Mouse (Mus musculus) CD4-positive, CD25-positive, alpha-beta regulatory T cell, adult 2 months (primary cell): ENCODE measurements at regions not wholly inside any gene's neighbourhood (a gene's known extent, or its start where the extent isn't known, plus 50 kb on each side); places are given as distances from the start of the nearest gene placed in this dataset.

ENCODE experiments used
- DNase-seq: peaks from one replicate; pipeline ENCODE4 v3.0.0-alpha.2; 2012; ENCODE audit warnings: low read depth, low spot score

DNA sequence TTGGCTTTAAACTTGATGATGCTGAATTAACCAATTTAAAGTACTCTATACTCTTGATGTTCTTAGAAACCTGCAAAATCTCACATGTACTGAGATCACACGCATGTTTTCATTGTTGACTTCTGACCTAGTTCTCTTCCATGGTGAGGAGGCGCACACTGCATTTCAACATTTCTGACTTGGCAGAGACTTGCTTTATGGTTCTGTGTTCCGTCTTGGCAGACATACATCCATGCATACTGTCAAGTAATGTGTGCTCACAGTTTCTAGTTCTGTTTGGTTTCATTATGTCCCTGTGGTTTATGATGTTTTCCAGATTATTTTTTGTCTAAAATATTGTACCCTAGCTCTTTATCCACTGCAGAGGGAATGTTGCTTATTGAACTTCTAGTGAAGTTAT, 198.5 kb downstream of the Gm11077 start:
- DNase-seq = no peak

DNA sequence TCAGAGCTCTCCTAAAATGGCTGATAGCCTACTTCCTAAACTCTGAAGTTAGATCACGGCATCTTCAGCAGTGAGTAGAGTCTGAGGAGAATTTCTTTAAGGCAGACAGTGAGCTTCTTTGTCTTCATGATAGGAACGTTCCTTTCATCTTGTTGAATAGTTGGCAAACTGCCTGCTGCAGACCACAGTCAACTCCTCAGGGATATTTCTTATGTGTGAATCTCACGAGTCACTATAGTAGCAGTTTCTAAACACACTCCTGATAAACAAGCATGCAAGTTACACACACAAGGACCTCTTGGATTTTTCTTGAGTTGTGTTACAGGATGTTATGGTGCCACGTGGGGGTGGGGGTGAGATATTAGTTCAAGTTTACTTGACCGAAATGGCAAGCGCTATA, 205.2 kb downstream of the Gm11077 start:
- no peak for DNase-seq

DNA sequence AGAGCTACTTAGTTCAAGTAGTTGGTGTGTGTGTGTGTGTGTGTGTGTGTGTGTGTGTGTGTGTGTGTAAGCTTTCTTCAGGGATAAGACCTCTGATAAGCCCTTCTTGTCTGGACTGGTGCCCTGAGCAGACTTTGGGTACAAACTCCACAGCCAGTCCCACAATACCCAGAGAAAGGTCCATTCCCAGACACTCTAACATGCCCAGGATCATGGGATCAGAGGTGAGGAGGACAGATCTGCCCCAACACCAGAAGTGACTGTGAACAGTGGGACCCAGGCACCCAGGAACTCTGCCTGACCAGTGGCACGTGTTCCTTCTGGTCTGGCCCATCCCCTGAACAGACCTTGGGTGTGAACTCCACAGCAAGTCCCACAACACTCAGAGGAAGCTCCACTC, 208.9 kb downstream of the Gm11077 start:
- DNase-seq = no peak

DNA sequence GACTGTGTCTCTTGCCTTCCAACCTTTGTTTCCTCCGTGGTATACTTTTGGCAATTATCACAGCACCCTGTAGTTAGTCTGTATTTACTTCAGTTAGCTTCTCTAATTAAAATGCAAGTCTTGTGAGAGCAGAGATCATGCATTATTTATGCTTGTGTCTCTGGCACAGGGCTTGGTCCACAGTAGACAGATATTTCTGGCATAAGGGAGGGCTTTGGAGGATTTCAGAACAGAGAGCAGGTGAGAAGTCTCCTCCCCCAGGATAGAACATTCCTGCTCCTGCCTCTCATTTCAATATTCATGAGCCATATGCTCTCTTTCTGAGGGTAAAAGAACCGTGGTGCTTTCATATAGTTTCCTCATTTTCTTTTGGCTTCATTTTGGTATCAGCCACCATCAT, 217.6 kb downstream of the Gm11077 start:
- no peak for DNase-seq

DNA sequence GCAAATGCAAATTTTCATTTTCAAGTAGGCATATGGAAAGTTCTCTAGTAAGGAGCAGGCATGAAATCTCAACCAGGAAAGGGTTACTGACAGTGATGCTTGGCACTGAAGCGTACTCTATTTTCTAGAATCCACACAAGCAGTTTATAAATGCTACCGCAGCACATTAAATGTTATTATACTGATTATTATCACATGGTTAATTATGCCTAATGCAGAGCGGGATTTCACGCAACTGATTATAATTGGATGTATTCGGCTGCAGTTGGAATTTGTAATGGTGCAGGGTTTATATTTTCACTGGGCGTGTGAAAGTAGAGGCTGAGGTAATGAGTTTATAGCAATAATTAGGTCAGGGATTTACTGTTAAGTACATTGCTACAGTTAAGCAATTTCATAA, 221.4 kb downstream of the Gm11077 start:
- DNase-seq = no peak

DNA sequence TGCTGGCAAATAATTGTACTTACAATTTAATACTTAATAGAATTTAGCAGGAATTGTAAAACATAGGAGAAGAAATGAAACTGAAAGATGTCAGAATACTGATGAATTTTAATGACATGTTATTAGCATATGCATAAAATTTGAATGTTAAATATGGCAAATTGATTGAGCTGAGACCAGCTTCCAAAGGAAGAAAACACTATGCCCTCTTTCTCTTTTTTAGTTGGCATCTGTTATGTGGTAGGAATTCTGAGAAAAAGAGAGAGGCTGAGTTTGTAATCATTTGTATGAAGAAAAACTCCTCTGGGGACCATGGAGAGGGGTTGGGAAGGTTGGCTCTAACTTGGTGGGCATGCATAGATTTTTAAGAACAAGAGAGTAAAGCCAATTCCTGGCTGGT, 224.2 kb downstream of the Gm11077 start:
- DNase-seq = no peak

DNA sequence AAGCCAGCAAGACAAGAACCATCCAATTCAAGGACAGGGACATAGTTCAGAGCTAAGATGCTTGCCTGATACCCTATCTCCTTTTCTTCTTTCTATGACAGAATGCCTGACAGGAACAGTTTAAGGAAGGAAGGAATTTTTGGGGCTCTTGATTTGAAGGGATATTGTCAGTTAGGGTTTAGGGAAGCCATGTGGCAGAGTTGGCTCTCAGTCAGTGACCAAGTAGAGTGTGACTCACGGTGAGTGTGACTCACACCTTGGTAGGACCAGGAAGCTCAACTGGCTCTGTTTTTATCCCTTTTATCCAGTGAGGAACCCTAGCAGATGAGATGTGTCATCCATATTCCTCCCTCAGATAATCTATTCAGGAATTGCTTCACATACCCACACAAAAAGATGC, 224.6 kb downstream of the Gm11077 start:
- DNase-seq = no peak

DNA sequence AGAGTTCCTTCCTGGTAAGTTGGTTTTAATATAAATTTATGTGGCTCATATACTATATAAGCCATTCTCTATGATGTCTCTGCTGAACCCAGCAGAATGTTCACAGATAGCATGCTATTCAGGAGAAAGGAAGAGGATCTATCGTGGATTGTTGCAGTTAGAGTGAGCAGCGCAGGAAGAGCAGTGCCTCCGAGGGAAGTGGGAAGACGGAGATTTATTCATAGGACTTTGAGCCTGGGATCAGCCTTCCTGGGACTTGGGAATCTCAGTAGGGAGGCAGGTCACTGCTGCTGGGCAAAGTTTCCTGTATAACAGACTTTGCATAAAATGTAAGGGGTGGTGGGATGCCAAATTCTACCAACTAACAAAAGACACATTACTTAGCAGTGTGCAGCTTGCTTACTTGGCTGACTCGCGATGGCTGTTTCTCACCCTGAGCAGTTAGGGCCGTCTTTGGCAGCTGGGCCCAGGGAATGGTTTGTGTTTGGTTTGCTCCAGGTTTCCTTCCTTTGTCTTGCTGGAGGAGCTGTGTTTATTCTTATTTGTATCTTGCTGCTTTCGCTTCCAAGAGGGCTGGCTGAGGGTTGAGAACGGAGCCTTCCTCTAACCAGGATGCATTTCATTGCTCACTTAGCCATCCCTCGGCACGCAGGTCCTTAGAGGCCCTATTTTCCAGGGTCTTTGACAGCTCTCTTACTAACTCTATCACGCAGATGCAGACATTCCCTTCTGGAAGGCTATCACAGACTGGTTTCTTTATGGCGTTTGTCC, 226.9 kb downstream of the Gm11077 start:
- DNase-seq = no peak

DNA sequence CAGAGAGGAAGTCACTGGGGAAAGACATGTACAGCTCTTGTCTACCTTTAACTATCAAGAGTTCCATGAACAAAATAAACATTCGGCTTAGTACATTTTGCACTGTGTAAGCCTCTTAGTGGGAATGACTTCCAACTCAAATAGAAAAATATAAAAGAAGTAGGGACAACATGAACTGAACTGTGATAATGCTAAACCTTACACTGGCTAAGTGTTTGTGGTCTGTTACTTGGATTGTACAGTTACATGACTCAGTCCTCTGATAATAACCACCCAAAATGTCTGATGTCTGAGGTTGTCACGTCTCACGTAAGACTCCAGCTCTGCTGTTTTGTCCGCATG, 227.4 kb downstream of the Gm11077 start:
- DNase-seq = no peak

DNA sequence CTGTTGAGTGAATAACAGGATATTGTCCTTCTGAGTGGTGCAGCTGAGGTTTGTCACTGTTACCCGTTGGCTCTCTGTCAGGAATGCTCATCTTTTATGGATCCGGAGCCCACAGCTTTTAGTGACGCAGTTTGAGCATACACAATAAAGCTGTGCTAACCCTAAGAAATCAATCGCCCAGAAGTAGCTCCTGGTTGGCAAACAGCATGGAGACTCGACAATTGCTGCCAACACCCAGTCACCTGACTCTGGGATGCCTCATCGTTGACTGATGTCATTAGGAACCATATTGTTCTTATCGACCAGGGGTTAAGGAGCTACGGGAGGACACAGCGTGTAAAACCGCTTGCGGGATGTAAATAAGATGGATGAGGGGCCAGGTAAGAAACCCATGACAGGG, 232.9 kb downstream of the Gm11077 start:
- DNase-seq = no peak

DNA sequence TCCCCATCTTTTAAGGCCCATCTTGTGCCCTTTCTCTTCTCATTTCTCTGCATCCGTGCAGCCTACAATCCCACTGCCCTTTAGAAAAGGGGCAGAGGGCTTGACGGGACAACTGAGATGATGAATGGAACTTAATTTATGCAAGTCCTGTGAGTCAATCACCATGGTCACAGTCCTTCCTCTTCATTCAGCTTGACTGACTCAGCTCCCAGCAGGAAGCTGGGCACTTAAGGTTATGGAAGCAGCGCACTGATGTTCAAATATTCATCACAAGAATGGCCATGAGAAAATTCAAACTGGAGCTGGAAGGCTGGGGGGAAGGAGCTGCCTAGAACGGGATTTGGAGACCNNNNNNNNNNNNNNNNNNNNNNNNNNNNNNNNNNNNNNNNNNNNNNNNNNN, 233.5 kb downstream of the Gm11077 start:
- no peak for DNase-seq

DNA sequence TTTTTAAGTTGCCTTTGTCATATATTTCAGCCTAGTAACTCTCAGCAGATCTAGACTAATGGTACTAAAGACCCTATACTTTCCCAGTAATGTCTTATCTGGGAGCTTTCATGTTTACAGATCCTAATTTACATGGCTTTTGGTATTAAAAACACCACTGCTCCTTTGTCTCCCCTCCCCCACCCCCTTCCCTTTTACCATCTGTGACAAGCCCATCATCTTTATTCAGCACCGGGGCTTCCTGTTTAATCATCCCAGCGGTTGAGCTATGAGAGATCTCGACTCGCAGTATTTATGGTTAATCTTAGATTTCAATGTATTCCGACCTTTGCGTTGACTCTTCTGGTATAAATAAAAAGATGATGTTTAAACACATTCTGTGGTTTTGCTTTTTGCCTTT, 244.6 kb downstream of the Gm11077 start:
- DNase-seq = no peak

DNA sequence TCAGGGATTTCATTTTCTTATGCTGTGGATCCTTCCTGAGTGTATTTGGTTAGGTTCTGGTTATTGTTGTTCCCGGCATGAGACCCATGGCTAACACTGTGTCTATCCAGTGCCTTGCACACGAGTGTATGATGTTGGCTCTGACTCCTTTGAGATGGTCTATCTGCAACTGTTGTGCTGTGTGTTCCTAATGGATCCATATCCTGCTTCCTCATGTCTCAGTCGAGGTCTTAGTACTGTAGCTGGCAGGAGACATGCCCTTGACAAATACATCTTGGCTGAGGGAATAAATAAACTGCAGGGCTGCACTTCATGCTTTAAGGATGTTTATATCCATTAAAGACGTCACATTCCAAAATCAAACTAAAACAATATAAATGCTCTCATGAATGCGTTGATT, 247.9 kb downstream of the Gm11077 start:
- no peak for DNase-seq

DNA sequence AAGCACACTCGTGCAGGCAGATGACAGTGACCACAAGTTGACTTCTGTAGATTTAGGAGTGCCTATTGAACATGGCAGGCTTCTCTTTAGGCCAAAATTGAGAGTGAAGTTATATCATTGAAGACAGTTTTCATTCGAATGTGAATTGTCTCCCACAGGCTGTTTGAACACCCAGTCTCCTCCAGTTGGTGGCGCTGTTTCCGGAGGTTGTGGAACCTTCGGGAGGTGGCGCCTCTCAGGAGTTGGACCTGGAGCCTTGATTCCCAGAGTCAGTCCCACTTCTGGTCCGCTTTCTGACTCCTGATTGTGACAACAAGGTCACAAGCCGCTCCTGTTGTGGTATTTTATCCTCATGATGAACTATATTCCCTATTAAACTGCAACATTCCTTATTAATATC, 254.5 kb downstream of the Gm11077 start:
- no peak for DNase-seq

DNA sequence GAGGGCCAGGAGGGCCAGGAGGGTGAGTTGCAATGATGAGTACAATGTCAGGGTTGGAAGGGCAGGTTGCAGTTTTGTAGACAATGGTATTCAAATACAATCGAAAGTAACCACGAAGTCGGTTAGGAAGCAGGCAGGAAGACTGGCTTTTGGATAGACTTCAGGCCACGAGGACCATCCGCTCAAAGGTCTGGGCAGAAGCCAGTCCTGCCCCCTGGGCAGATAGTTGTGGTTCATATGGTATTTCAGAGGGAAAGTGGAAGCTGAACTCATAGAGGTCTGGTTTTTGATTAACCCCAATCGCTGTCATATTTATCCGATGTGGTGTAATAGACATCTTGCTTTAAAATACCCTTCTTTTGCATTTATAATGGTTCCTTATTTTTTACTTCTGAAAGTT, 255.2 kb downstream of the Gm11077 start:
- DNase-seq = no peak

DNA sequence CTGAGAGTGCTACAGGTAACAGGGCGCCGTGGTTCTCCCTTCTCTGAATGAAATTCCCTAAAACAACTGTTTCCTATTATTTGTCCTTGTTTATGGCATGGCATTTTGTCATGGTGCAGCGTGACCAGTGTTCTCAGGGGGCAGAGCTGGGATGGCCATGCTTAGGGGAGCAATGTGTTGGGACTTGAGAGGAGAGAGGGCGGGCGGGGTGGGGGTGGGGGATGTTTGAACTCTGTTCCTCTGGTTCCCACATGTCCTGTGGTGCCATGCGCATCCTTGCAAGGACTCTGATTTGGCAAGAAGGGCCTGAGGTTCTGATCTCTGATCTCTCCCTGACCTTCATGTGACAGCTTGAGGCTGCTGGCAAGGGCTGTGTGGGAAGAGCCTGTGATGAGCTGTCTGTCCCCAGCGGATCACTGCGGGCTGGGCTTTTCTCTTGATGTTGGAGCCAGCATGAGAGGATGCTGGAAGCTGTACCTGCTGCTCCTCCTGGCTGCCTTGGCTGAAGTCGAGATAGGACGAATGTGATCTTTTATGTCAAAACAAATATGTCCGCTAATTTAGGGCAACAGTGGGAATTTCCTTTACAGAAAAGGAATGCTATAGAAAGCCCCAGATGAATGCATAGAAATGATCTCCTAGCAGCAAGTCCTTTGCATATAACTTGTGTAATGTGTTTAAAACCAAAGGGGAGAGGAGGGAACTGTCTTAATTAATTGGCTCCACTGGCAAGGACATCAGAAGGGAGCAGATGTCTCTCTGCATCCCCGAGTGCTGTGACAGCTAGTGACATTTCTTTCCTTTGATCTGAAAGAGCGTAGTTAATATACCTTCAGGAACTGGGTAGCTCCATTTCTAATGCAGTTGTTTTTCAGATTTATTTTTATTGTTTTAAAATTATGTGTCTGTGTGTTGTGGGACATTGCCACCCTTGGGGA, 255.2 kb upstream of the Pde3a start:
- DNase-seq = no peak

DNA sequence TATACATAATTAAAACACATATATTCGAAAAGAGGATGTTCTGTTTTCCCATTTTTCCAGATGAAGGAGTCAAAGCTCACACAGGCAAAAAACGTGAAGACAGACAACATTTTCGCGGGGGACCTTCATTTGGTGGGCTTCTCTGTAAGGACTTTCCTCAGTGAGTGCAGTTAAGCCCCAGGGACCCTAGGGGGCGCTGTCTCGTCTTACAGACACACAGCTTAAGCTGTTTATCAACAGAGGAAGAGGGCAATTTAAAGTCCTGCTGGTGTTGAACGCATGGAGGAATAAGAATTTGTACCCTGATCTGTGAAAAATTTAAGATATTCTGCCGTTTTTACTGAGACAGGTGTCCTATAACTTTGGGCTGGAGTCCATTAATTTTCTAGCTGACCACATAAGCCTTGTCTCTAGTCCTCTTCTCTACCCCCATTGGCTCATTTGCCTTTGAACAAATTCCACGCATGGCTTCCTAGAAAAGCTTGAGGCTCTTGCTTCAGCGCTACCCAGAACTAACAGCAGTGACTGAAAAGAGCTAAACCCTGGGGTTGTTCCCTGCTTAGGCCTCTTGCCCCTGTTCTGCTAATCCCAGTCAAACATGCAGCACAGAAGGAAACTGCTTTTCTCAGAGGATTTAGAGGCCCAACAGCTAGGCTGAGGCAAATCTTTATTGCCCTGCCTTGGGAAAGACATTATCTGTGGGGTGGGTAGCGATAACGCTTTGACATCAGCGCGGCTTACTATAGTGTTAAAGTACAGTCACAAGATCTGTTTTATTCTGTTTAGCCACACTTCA, 253.5 kb upstream of the Pde3a start:
- no peak for DNase-seq

DNA sequence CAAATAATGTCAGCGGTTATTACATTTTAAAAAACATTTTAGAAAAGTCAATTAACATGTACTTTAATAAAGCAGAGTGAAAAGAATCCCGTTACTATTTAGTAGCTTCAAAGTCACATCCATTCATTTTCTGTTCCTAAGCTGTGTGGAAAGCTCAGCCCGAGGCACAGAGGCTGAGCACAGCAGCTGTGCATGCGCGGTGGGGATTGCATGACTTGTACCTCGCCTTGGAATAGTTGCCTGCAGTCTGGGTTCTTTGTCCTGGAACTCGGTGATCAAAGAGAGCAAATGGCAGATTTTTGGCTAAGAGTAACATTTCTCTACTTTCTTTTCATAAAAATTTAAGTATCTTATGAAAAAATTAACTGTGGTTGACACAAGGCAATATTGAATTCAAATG, 251.0 kb upstream of the Pde3a start:
- no peak for DNase-seq

DNA sequence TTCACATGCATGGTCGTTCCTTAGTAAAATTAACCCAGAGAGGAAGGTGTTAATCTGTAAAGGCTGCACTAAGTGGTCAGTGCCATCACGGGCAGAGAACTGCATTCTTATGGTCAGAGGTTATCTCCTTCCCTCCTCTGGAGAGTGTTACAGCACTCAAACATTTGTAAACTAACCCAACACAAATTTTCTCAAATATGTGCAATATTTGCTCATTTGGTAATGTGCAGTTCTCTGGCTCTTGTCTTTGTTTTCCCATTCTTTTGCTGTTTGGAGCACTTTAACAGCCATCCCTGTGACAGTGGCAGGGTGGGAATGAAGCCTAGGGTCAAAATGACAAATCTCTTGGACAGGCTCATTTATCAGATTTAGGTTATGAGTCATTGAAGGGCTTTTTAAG, 248.5 kb upstream of the Pde3a start:
- DNase-seq = no peak

DNA sequence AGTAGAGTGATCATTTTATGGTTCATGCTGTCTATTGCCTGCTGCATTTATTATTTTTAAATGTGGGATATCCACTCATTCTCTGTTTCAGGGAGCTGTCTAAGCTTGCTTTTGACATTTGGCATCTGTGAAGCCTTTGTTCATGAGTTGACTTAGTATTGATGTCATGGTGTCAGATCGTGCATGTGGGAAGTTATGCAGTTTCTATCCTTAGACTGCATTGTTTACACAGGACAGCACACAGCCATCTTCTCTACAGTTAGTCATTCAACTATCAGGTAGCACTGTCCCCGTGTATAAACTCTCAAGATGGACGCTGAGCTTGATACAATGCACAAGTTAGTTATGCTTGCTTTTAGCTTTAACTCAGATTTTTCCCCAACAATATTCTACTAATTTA, 247.8 kb upstream of the Pde3a start:
- DNase-seq = no peak

DNA sequence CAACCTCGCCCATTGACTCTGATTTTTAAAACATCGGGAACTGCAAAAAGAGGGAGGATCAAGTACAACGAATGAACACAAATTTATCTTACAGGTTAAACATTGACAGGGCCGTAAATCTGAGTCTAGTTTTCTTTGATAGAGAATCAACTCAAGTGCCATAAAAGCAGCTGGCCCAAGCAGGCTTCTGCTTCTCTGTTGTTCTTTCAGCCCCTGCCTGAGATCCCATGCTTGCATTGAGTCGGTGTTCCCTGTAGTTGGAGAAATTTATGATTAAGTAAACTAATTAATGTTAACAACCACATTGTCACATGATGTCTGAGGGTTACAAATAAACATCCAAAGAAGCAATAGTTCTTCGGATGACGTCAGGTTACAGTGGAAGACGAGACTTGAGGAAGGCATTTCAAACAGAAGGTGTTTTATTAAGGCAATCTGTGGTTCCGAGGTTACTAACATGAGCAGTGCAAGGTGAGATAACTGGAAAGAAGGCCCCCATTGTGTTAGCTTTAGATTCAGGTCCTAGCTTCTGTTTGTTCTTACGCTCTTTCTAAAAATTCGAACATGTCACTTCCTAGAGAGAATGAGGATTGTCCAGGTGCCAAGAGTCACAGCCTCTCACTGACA, 233.9 kb upstream of the Pde3a start:
- DNase-seq = no peak

DNA sequence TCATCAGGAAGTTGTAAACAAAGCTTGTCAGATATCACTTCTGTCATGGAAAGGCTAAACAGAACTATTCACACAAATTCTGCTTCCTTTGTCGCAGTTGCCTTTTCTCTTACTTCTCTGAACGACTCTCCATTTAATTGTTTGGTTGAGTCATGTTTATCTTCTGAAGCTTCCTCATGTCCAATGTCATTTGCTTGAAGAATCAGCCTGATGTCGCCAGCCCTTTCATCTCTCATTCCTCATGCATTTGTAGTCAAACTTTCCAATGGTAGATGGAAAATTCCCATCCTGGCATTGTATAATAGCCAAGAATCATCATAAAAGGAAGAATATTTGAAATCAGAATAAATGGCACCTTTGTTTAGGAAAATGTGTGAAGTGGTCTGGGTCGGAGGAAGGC, 225.6 kb upstream of the Pde3a start:
- DNase-seq = no peak
